Mouse (Mus musculus) hindbrain, embryonic 11.5 days (tissue): ENCODE data around the gene Cyp4f13. TPM values are rescaled to one million over a fixed set of nuclear protein-coding genes. Genes with fewer than 3 reads are reported as not detected.

Experiments used
- ATAC-seq: fragments of 200-750 bp; cut with Nextera tagmentation; 2 replicates; pipeline ENCODE4 v1.8.0; 2017; ENCODE audit warnings: mild to moderate bottlenecking, moderate TSS enrichment, moderate library complexity; ENCODE audit not compliant: low FRiP score
- DNase-seq: peaks from one replicate; pipeline ENCODE4 v3.0.0-alpha.2; 2015; ENCODE audit warnings: low spot score
- H3K27ac ChIP-seq: fragments of 300-500 bp; sonication (generic); 2 replicates; pipeline ENCODE4 v1.5.1; 2014; ENCODE audit warnings: mild to moderate bottlenecking, low read depth, low read length
- H3K27me3 ChIP-seq: fragments of 300-500 bp; sonication (generic); 2 replicates; pipeline ENCODE4 v1.6.1; 2014; ENCODE audit warnings: mild to moderate bottlenecking, low read length, moderate library complexity, mixed read lengths; ENCODE audit not compliant: control insufficient read depth, insufficient read depth
- H3K36me3 ChIP-seq: fragments of 300-500 bp; sonication (generic); 2 replicates; pipeline ENCODE4 v1.6.1; 2014; ENCODE audit warnings: mild to moderate bottlenecking, low read length, moderate library complexity, mixed read lengths; ENCODE audit not compliant: control insufficient read depth, insufficient read depth
- H3K4me1 ChIP-seq: fragments of 300-500 bp; sonication (generic); replicated peaks from 2 replicates; pipeline ENCODE4 v1.6.1; 2014; ENCODE audit warnings: low read length, mixed read lengths; ENCODE audit not compliant: control insufficient read depth, insufficient read depth
- H3K4me2 ChIP-seq: fragments of 300-500 bp; sonication (generic); replicated peaks from 2 replicates; pipeline ENCODE4 v1.6.1; 2014; ENCODE audit warnings: mild to moderate bottlenecking, low read depth, low read length
- H3K4me3 ChIP-seq: fragments of 300-500 bp; sonication (generic); 2 replicates; pipeline ENCODE4 v1.5.1; 2014; ENCODE audit warnings: low read depth, low read length
- H3K9ac ChIP-seq: fragments of 300-500 bp; sonication (generic); 2 replicates; pipeline ENCODE4 v1.6.1; 2014; ENCODE audit warnings: low read depth, low read length
- H3K9me3 ChIP-seq: fragments of 300-500 bp; sonication (generic); 2 replicates; pipeline ENCODE4 v1.6.1; 2016; ENCODE audit warnings: low read length; ENCODE audit not compliant: control insufficient read depth
- WGBS: fragments of 180-500 bp; shearing (Covaris S2); extraction: QIAGEN DNeasy Blood & Tissue Kit; methylation state at CpG from one replicate; pipeline ENCODE4 v1.1.7; 2014; 5-methylcytosine and 5-hydroxymethylcytosine counted together
- polyA plus RNA-seq: library from polyadenylated mRNA; unstranded; fragments of >200 nt; fragmentation: Nextera tagmentation; extraction: Ambion mirVana; gene quantifications from 2 replicates; pipeline ENCODE4 v1.2.1, GENCODE M21; 2014

Cyp4f13 gene
- polyA plus RNA-seq, 1 experiment from 2014 or later: 5.5 TPM

DNA sequence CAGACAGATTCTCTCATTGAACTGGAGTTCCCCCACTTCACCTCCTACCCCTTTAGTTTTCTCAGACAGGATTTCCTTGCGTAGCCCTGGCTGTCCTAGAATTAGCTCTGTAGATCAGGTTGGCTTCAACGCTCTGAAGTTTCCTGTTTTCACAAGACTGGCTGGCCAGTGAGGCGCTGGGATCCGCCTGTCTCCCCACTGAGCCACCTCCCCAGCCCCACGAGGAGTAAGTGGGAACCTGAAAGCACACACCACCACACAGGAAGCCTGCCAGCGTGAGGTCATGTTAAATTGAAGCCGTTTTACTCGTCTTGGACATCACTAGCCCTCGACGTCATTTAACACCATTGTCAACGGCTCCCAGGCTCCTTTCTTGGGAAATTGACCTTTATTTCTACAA is 3.8 kb upstream of the Cyp4f13 start:
- H3K4me3 ChIP-seq: no peak overlapping the region
- no peak for DNase-seq
- H3K9me3 ChIP-seq: no peaks in the 10 kb centered on the region
- no peak overlapping the region for H3K27ac ChIP-seq
- no peaks in the 10 kb centered on the region for H3K36me3 ChIP-seq
- H3K4me2 ChIP-seq: no peak overlapping the region
- H3K4me1 ChIP-seq: no peaks in the 10 kb centered on the region
- 75% methylated on average over 11 of the region's 11 CpGs for WGBS
- ATAC-seq: no peak
- H3K9ac ChIP-seq: no peak overlapping the region
- H3K27me3 ChIP-seq: no peaks in the 10 kb centered on the region

DNA sequence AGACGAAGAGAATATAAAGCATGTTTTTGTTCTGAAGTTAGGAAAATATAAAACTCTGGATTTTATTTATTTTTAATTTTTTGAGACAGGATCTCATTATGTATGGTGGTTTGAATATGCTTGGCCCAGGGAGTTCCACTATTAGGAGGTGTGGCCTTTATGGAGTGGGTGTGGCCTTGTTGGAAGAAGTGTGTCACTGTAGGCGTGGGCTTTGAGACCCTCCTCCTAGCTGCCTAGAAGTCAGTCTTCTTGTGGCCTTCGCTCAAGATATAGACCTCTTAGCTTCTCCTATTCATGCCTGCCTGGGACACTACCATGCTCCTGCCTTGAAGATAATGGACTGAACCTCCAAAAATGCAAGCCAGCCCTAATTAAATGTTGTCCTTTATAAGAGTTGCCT is 2.9 kb upstream of the Cyp4f13 start:
- Histone ChIP-seq H3K9ac (no peak overlapping the region), H3K36me3 (no peaks in the 10 kb centered on the region), H3K4me3 (no peak overlapping the region), H3K4me2 (no peak overlapping the region), H3K9me3 (no peaks in the 10 kb centered on the region), H3K27me3 (no peaks in the 10 kb centered on the region), H3K27ac (no peak overlapping the region), H3K4me1 (no peaks in the 10 kb centered on the region)
- DNase-seq: no peak
- no peak for ATAC-seq
- WGBS: 89% methylated on average over 3 of the region's 3 CpGs

DNA sequence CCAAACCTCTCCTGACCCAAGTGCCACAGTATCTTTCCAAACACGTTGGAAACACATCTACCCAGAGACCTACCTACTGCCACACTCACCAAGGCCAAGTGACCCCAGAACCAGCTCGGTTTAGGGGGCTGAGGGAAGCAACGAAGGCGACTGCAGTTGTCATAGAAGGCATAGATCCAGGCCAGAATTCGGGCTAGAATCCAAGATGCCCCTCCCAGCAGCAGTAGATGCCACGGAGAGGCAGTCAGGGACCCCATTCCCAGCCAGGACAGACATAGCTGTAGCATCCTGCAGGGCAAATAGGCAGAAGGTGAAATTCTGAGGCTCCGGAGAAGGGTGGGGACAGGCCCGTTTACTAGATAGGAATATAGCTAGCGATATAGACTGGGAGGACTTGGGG is 486 bp downstream of the Cyp4f13 start:
- ATAC-seq (no peak), DNase-seq (no peak)
- Histone ChIP-seq H3K9ac (no peak overlapping the region), H3K27me3 (no peaks in the 10 kb centered on the region), H3K4me2 (peak overlapping the region; percentile 19; the same call in 1 of the 2 replicates), H3K9me3 (no peaks in the 10 kb centered on the region), H3K4me1 (no peaks in the 10 kb centered on the region), H3K4me3 (peak overlapping the region; percentile 22), H3K36me3 (no peaks in the 10 kb centered on the region), H3K27ac (no peak overlapping the region)
- 65% methylated on average over 9 of the region's 9 CpGs for WGBS

DNA sequence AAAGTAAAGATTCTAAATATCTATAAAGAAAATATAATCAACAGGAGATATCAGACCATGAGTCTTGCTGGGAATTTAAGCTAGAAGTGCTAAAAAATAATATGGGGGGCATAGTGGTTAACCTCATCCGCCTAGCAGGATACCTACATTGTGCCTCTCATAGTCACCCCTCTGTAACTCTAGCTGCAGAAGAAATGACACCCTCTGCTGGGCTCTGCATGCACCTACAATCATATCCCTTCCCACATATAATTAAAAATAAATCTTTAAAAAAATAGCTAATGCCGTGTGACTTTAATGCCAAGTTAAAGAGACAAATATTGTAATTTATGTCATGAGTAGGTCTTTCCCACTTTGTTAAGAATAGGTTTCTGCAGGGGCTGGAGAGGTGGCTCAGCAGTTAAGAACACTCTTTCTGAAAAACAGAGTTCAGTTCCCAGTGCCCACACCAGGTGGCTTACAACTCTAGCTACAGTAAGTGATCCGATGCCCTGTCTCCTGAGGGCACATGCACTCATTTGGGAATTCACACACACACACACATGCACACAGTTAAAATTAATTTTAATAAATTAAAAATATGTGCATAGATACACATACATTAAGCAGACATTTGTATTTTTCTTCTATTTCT is 2.7 kb downstream of the Cyp4f13 start:
- H3K4me2 ChIP-seq: no peak overlapping the region
- 67% methylated on average over 3 of the region's 3 CpGs for WGBS

DNA sequence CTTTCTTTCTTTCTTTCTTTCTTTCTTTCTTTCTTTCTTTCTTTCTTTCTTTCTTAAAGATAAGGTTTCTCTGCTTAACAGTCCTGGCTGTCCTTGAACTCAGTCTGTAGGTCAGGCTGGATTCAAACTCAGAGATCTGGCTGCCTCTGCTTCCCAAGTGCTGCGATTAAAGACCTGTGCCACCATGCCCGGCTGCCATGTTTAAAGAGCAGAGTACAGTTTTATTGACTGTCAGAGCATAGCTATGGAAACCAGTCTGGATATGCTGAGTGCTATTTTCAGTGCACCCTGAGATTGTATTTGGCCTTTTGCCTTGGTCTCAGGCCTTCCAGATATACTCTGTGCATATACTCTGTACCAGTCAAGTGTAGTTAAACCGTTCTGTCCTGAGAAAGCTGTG is 3.5 kb downstream of the Cyp4f13 start:
- H3K9me3 ChIP-seq: no peaks in the 10 kb centered on the region
- no peaks in the 10 kb centered on the region for H3K4me1 ChIP-seq
- DNase-seq (no peak), ATAC-seq (no peak)
- no peak overlapping the region for H3K4me2 ChIP-seq
- H3K4me3 ChIP-seq: no peak overlapping the region
- 95% methylated on average over 3 of the region's 3 CpGs for WGBS
- H3K36me3 ChIP-seq: no peaks in the 10 kb centered on the region
- no peak overlapping the region for H3K9ac ChIP-seq
- no peak overlapping the region for H3K27ac ChIP-seq
- no peaks in the 10 kb centered on the region for H3K27me3 ChIP-seq

More for the DNA sequence above, 2.7 kb downstream of the Cyp4f13 start:
- no peaks in the 10 kb centered on the region for H3K27me3 ChIP-seq
- no peak overlapping the region for H3K9ac ChIP-seq
- no peak overlapping the region for H3K4me3 ChIP-seq
- no peak overlapping the region for H3K27ac ChIP-seq
- no peaks in the 10 kb centered on the region for H3K9me3 ChIP-seq
- DNase-seq (no peak), ATAC-seq (no peak)
- H3K36me3 ChIP-seq: no peaks in the 10 kb centered on the region
- no peaks in the 10 kb centered on the region for H3K4me1 ChIP-seq

DNA sequence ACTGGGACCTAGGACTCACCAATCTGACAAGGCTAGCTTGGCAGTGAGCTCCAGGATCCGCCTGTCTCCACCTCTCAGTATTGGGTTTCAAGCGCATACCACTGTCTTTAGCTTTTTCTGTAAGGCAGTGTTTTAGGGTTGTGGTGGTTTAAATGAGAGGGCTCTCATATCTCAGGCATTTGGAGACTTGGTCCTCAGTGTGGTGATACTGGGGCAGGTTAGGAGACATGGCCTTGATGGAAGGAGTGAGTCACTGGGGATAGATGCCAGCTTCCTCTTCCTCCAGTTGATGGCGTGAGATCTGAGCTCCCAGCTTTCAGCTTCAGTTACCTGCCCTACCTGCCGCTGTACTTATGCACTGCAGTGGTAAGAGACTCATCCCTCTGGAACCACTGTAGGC is 7.4 kb downstream of the Cyp4f13 start:
- DNase-seq (no peak), ATAC-seq (no peak)
- Histone ChIP-seq H3K9me3 (no peaks in the 10 kb centered on the region), H3K4me2 (no peak overlapping the region), H3K36me3 (no peaks in the 10 kb centered on the region), H3K4me1 (no peaks in the 10 kb centered on the region), H3K27me3 (no peaks in the 10 kb centered on the region), H3K4me3 (no peak overlapping the region), H3K27ac (no peak overlapping the region), H3K9ac (no peak overlapping the region)
- WGBS: 80% methylated on average over 4 of the region's 4 CpGs

DNA sequence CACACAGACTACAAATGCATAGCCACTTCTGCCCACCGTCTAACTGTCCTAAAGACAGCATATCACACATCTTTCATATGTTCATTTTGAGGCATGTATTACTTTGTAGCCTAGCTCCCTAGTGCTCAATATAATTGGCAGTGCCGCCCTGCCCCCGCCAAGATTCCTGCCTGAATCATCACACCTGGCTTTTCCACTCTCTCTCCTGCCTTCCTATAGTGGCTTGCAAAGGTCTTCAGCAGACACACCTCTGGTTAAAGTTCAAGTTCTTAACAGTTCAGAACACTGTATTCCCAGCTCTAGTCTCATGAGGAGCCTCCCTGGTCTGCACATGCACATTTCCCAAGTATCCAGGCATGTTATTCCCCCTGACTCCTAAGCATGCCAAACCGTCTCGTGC is 19.4 kb downstream of the Cyp4f13 start:
- no peak overlapping the region for H3K4me2 ChIP-seq
- DNase-seq (no peak), ATAC-seq (no peak)
- no peak overlapping the region for H3K9ac ChIP-seq
- H3K9me3 ChIP-seq: no peaks in the 10 kb centered on the region
- no peaks in the 10 kb centered on the region for H3K4me1 ChIP-seq
- H3K4me3 ChIP-seq: no peak overlapping the region
- no peaks in the 10 kb centered on the region for H3K27me3 ChIP-seq
- WGBS: 81% methylated on average over 5 of the region's 5 CpGs
- no peaks in the 10 kb centered on the region for H3K36me3 ChIP-seq
- no peak overlapping the region for H3K27ac ChIP-seq

DNA sequence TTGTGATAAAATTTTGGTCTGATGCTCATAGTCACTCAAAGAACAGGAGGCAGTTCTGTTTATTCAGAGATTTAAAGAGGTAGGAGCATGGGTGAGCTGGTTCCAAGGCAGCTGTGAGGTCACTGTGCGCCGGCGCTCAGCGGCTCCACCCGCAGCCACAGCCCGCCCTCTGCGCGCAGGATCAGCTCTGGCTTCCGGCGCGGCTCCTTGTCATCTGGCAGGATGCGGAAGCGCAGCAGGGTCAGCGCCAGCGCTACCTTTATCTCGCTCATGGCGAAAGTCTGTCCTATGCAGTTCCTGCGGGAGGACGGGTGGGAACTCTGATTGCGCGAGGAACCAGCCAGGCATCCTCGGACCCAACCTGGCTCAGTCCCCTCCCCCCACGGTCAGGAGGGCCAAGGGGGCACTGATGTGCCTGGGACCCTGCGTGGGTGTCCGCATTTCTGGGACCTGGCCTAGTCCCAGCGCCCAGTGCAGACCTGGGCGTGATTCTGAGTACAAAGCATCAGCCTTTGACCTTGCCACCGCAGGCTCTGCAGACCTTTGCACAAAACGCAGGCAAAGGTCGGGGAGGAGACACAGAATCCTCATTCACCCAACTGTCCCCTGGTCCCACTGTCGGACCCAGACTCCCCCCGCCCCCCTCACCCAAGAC is 22.4 kb downstream of the Cyp4f13 start:
- H3K9ac ChIP-seq: peak overlapping the region; percentile 84
- 15% methylated on average over 32 of the region's 32 CpGs for WGBS
- peak overlapping the region; percentile 45 for H3K4me3 ChIP-seq
- H3K4me2 ChIP-seq: peak overlapping the region; percentile 77
- no peaks in the 10 kb centered on the region for H3K27me3 ChIP-seq
- ATAC-seq: peak; percentile 95
- peak; percentile 80 for DNase-seq
- peak overlapping the region; percentile 36; the same call in 1 of the 2 replicates for H3K27ac ChIP-seq
- H3K36me3 ChIP-seq: no peaks in the 10 kb centered on the region
- no peaks in the 10 kb centered on the region for H3K9me3 ChIP-seq
- H3K4me1 ChIP-seq: no peaks in the 10 kb centered on the region

DNA sequence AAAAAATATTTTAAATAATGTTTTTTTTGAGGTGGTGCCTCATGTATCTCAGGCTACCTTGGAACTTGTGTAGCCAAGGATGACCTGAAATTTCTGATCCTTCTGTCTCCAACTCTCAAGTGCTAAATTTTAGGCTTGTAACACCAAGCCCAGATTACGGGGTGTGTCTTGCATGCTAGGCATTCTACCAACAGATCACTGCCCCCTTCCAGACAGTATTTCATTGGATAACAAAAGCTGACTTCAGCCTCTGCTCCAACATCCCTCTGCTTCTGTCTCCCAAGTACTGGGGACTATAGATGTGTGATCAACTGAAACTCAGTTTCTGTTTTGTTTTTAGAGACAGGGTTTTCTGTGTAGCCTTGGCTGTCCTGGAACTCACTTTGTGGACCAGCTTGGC is 23.5 kb downstream of the Cyp4f13 start:
- WGBS: 94% methylated on average over 1 of the region's 1 CpGs
- Histone ChIP-seq H3K4me2 (no peak overlapping the region), H3K4me3 (no peak overlapping the region), H3K27ac (no peak overlapping the region), H3K4me1 (no peaks in the 10 kb centered on the region), H3K36me3 (no peaks in the 10 kb centered on the region), H3K27me3 (no peaks in the 10 kb centered on the region), H3K9ac (no peak overlapping the region), H3K9me3 (no peaks in the 10 kb centered on the region)
- DNase-seq: no peak
- no peak for ATAC-seq
